Mouse (Mus musculus) midbrain, postnatal 0 days (tissue): ENCODE results near the gene Gm14085. TPM values are rescaled to one million over a fixed set of nuclear protein-coding genes. Genes with fewer than 3 reads are reported as not detected.
"Not testable (repeated sequence)": the region's sequence is repeated elsewhere in the genome, so short reads cannot be mapped to it uniquely, and the experiment has no call there.

Experiments
- ATAC-seq: fragments of 200-750 bp; cut with Nextera tagmentation; 2 replicates; pipeline ENCODE4 v1.8.0; 2017; ENCODE audit warnings: moderate number of reproducible peaks, mild to moderate bottlenecking, moderate TSS enrichment, moderate library complexity; ENCODE audit not compliant: low FRiP score
- DNase-seq: peaks from one replicate; pipeline ENCODE4 v3.0.0-alpha.2; 2015; ENCODE audit warnings: low spot score
- H3K27ac ChIP-seq: fragments of 300-500 bp; sonication (generic); 2 replicates; pipeline ENCODE4 v1.5.1; 2014; ENCODE audit warnings: low read depth, mild to moderate bottlenecking, low read length, mixed read lengths
- H3K27me3 ChIP-seq: fragments of 300-500 bp; sonication (generic); 2 replicates; pipeline ENCODE4 v1.6.1; 2014; ENCODE audit warnings: low read length, control low read depth, mixed read lengths; ENCODE audit not compliant: insufficient read depth
- H3K36me3 ChIP-seq: fragments of 300-500 bp; sonication (generic); 2 replicates; pipeline ENCODE4 v1.6.1; 2014; ENCODE audit warnings: low read length, control low read depth, mixed read lengths; ENCODE audit not compliant: insufficient read depth
- H3K4me1 ChIP-seq: fragments of 300-500 bp; sonication (generic); 2 replicates; pipeline ENCODE4 v1.6.1; 2014; ENCODE audit warnings: mild to moderate bottlenecking, control low read depth, antibody characterized with exemption, low read length, mixed read lengths; ENCODE audit not compliant: insufficient read depth
- H3K4me2 ChIP-seq: fragments of 300-500 bp; sonication (generic); 2 replicates; pipeline ENCODE4 v1.6.1; 2014; ENCODE audit warnings: low read depth, mild to moderate bottlenecking, low read length, mixed read lengths; ENCODE audit not compliant: poor library complexity, severe bottlenecking
- H3K4me3 ChIP-seq: fragments of 300-500 bp; sonication (generic); 2 replicates; pipeline ENCODE4 v1.5.1; 2014; ENCODE audit warnings: low read depth, mild to moderate bottlenecking, low read length, moderate library complexity
- H3K9ac ChIP-seq: fragments of 300-500 bp; sonication (generic); replicated peaks from 2 replicates; pipeline ENCODE4 v1.6.1; 2014; ENCODE audit warnings: mild to moderate bottlenecking, low read length, moderate library complexity, mixed read lengths; ENCODE audit not compliant: poor library complexity, severe bottlenecking
- H3K9me3 ChIP-seq: fragments of 300-500 bp; sonication (generic); 2 replicates; pipeline ENCODE4 v1.6.1; 2016; ENCODE audit warnings: low read length, control low read depth
- CTCF ChIP-seq: IDR thresholded peaks from 2 replicates; pipeline ENCODE4 v1.5.1; 2016; ENCODE audit warnings: antibody characterized with exemption, mild to moderate bottlenecking
- WGBS: fragments of 180-500 bp; shearing (Covaris S2); extraction: QIAGEN DNeasy Blood & Tissue Kit; methylation state at CpG from one replicate; pipeline ENCODE4 v1.1.7; 2014; 5-methylcytosine and 5-hydroxymethylcytosine counted together
- polyA plus RNA-seq: library from polyadenylated mRNA; unstranded; fragments of >200 nt; fragmentation: Nextera tagmentation; extraction: Ambion mirVana; gene quantifications from 2 replicates; pipeline ENCODE4 v1.2.1, GENCODE M21; 2015
- total RNA-seq: library from RNA; depleted of rRNA; stranded (reverse); fragments of >200 nt; gene quantifications from 2 replicates; pipeline ENCODE4 v1.2.3, GENCODE M21; 2014

The Gm14085 gene
- total and polyA plus RNA-seq, 2 experiments from 2014 or later = 0.05 TPM; not detected in 1

GRCm38 (mm10) chr2:122466901-122467300 is 17.8 kb upstream of the Gm14085 start:
- peak; percentile 16 for DNase-seq
- ATAC-seq = no peak
- 33% methylated on average over 11 of the region's 11 CpGs for WGBS
- Histone ChIP-seq H3K4me3 (peak overlapping the region; percentile 55), H3K27me3 (no peaks in the 10 kb centered on the region), H3K9ac (peak overlapping the region; percentile 76; the same call in 1 of the 2 replicates), H3K4me2 (peak overlapping the region; percentile 74), H3K36me3 (no peaks in the 10 kb centered on the region), H3K9me3 (no peaks in the 10 kb centered on the region), H3K4me1 (no peaks in the 10 kb centered on the region), H3K27ac (no peak overlapping the region)
- TF ChIP-seq CTCF = no peak

- under 1% methylated on average over 46 of the region's 46 CpGs for WGBS
- ATAC-seq (peak; percentile 99), DNase-seq (peak; percentile 91)
- no peaks in the 10 kb centered on the region for H3K9me3 ChIP-seq
- H3K9ac ChIP-seq = peak overlapping the region; percentile 76
- no peaks in the 10 kb centered on the region for H3K4me1 ChIP-seq
- peak overlapping the region; percentile 55 for H3K4me3 ChIP-seq
- TF ChIP-seq CTCF = peak; percentile 77
- no peaks in the 10 kb centered on the region for H3K36me3 ChIP-seq
- H3K27ac ChIP-seq = peak overlapping the region; percentile 38; the same call in 1 of the 2 replicates
- H3K27me3 ChIP-seq = no peaks in the 10 kb centered on the region
- H3K4me2 ChIP-seq = peak overlapping the region; percentile 74
Observed at GRCm38 (mm10) chr2:122467351-122468013, 17.3 kb upstream of the Gm14085 start.

DNA sequence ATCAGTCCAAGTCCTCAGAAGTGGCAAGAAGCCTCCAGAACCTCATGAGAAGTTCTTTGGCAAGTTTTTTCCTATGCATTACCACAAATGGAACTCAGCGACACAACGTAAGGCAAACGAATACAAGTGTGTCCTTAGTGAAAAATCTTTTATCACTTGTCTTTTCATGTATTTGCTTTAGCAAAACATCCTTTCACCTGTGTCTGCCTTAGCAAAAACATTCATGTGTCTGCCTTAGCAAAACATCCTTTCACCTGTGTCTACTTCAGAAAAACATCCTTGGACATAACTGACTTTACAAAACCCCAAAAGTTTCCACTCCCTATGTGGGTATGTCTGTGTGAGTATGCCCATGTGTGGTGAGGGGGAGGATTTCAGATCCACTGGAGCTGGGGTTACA is 15.5 kb upstream of the Gm14085 start:
- H3K27ac ChIP-seq = no peak overlapping the region
- H3K4me3 ChIP-seq = no peak overlapping the region
- no peak for TF ChIP-seq CTCF
- no peak for DNase-seq
- H3K9me3 ChIP-seq = no peaks in the 10 kb centered on the region
- H3K9ac ChIP-seq = no peak overlapping the region
- no peaks in the 10 kb centered on the region for H3K36me3 ChIP-seq
- no peaks in the 10 kb centered on the region for H3K4me1 ChIP-seq
- 97% methylated on average over 3 of the region's 3 CpGs for WGBS
- no peak overlapping the region for H3K4me2 ChIP-seq
- H3K27me3 ChIP-seq = no peaks in the 10 kb centered on the region
- no peak for ATAC-seq

GRCm38 (mm10) chr2:122476585-122476984 is 8.2 kb upstream of the Gm14085 start:
- Histone ChIP-seq H3K4me2 (no peak overlapping the region), H3K9ac (no peak overlapping the region), H3K36me3 (no peaks in the 10 kb centered on the region), H3K27me3 (no peaks in the 10 kb centered on the region), H3K4me1 (no peaks in the 10 kb centered on the region), H3K27ac (no peak overlapping the region), H3K4me3 (no peak overlapping the region), H3K9me3 (no peaks in the 10 kb centered on the region)
- TF ChIP-seq CTCF = no peak
- no peak for ATAC-seq
- DNase-seq = no peak

GRCm38 (mm10) chr2:122483787-122484186 is 954 bp upstream of the Gm14085 start:
- H3K4me3 ChIP-seq, DNase-seq, H3K27me3 ChIP-seq, ATAC-seq, H3K9ac ChIP-seq, H3K9me3 ChIP-seq, H3K4me2 ChIP-seq, H3K36me3 ChIP-seq, H3K27ac ChIP-seq, H3K4me1 ChIP-seq: not testable (repeated sequence)
- 77% methylated on average over 1 of the region's 1 CpGs for WGBS

- not testable (repeated sequence) for H3K36me3 ChIP-seq, H3K27ac ChIP-seq, ATAC-seq, H3K4me3 ChIP-seq, H3K4me2 ChIP-seq, DNase-seq, H3K9ac ChIP-seq, H3K27me3 ChIP-seq, H3K9me3 ChIP-seq, H3K4me1 ChIP-seq
- WGBS = 54% methylated on average over 2 of the region's 3 CpGs
Observed at GRCm38 (mm10) chr2:122485654-122486053, 913 bp downstream of the Gm14085 start.

DNA sequence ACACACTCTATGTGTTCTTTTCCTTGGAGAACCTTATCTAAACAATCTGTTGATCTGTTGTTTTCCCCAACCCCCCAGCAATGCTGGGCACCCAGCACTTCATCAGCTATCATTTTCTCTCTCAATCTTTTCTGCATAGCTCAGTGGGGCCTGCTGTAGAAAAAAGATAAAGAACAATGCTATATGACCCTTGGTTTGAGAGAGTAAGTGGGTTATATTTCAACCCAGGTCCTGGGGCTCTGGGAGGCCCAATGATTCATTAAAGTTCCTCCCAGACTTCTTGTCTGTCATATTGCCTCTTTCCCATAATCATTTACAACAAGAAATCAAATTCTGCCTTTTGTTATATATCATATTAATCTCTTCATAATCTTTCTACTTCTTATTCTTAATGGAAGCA is 1.4 kb downstream of the Gm14085 start:
- not testable (repeated sequence) for H3K9me3 ChIP-seq, H3K9ac ChIP-seq, H3K36me3 ChIP-seq, H3K27me3 ChIP-seq, DNase-seq, H3K27ac ChIP-seq, H3K4me2 ChIP-seq, H3K4me3 ChIP-seq, H3K4me1 ChIP-seq, ATAC-seq
